Mouse (Mus musculus): ENCODE results near the gene Uba1. TPM values are rescaled to one million over a fixed set of nuclear protein-coding genes. Genes with fewer than 3 reads are reported as not detected.
A peak's percentile ranks its signal among the peaks of the same experiment; 100 is the strongest.

Uba1 gene
- 231 and 236 TPM in 2 replicates for polyA plus RNA-seq (2015; fragmentation: Nextera tagmentation; extraction: Ambion mirVana)

DNA sequence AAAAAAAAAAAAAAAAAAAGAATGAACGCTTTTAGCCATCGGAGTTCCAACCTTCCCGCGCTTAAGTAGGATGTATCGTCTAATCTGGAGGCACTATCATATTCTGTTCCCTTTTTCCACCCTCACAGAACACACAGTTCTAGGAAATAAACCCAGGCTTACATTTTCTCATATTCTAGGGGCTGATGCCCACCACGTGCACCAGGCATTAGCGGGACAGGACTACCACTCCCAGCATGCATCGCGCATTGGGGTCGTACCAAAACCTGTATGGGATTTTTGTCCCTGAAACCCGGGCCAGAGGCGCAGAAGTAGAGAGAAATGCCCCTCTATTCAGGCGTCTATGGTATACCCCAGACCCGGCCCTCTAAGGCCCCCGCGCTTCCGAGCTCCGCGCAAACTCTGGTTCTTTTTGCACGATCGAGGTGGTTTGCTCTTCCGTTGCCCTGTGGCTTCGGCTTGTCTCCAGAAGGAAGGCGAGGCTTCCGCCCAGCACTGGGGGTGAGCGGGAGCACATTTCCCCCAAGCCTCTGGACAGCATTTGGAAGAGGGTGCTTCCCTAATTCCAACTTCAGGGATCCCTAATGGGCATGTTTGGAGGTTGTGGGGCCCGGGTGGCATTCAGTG, at the start of gene Uba1:
Uba1 (plus strand) TSS at position 301 of the 627 bp plus-strand sequence.
- Histone ChIP-seq H3K9me3 (ENCODE audit: low read length) (no peaks in the 10 kb centered on the region), H3K9ac (replicated peaks; ENCODE audit: low read length) (peak within 1 kb of the TSS; percentile 65), H3K27ac (ENCODE audit: low read length) (peak within 1 kb of the TSS; percentile 62; the same call in 1 of the 2 replicates), H3K4me3 (ENCODE audit: low read length) (peak within 1 kb of the TSS; percentile 58), H3K4me1 (ENCODE audit: insufficient read depth, low read length) (no peaks in the 10 kb centered on the region), H3K36me3 (ENCODE audit: insufficient read depth, low read length) (no peaks in the 10 kb centered on the region), H3K4me2 (replicated peaks; ENCODE audit: low read depth, low read length) (peak within 1 kb of the TSS; percentile 78), H3K27me3 (ENCODE audit: insufficient read depth, low read length) (no peaks in the 10 kb centered on the region)
- peak; percentile 87 for ATAC-seq (ENCODE audit: low FRiP score, low TSS enrichment)
- 20% methylated on average over 27 of the region's 27 CpGs for WGBS

DNA sequence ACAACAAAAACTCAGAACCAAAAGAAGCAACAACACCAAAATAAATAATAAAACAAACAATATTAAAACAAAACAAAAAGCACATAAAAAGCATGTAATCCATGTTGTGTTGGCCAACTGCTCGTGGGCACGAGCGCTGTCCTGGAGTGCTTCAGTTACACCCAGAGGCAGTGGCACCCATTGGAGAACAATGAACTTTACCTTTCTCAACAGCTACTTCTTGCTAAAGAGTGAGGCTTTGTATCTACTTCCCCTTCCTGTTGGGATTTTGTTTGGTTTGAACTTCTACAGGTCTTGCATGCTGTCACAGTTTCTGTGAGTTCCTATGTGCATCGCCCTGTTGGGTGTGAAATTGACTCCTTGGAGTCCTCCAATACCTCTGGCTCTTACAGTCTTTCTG, 49.6 kb upstream of the Uba1 start:
- no peaks in the 10 kb centered on the region for H3K27me3 ChIP-seq (ENCODE audit: insufficient read depth, low read length)
- H3K4me1 ChIP-seq (ENCODE audit: insufficient read depth, low read length), result no peaks in the 10 kb centered on the region
- H3K27ac ChIP-seq (ENCODE audit: low read length), result no peak overlapping the region
- H3K9ac ChIP-seq (replicated peaks; ENCODE audit: low read length), result no peak overlapping the region
- no peak overlapping the region for H3K4me2 ChIP-seq (replicated peaks; ENCODE audit: low read depth, low read length)
- no peak for ATAC-seq (ENCODE audit: low FRiP score, low TSS enrichment)
- 78% methylated on average over 4 of the region's 4 CpGs for WGBS
- H3K4me3 ChIP-seq (ENCODE audit: low read length), result no peak overlapping the region
- H3K9me3 ChIP-seq (ENCODE audit: low read length), result no peaks in the 10 kb centered on the region
- H3K36me3 ChIP-seq (ENCODE audit: insufficient read depth, low read length), result no peaks in the 10 kb centered on the region

DNA sequence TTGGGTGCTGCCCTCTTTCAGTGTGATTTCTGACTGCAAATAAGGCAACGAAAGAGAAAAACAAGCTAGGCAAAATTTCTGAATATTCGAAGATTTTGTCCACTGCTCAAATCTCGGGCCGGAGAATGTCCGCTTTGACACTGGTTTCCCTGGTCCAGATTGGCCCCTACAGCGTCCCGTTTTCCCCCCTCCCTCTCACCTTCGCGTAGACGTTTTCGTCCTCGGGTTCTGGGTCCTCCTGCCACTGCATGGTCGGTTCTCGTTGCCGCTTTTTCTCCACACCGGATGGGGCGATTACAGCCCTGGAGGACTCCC, 41.3 kb upstream of the Uba1 start:
- WGBS, result 26% methylated on average over 17 of the region's 17 CpGs
- peak overlapping the region; percentile 52 for H3K4me2 ChIP-seq (replicated peaks; ENCODE audit: low read depth, low read length)
- peak overlapping the region; percentile 93 for H3K27ac ChIP-seq (ENCODE audit: low read length)
- peak overlapping the region; percentile 73 for H3K9ac ChIP-seq (replicated peaks; ENCODE audit: low read length)
- H3K27me3 ChIP-seq (ENCODE audit: insufficient read depth, low read length), result no peaks in the 10 kb centered on the region
- H3K9me3 ChIP-seq (ENCODE audit: low read length), result no peaks in the 10 kb centered on the region
- peak overlapping the region; percentile 67 for H3K4me3 ChIP-seq (ENCODE audit: low read length)
- H3K36me3 ChIP-seq (ENCODE audit: insufficient read depth, low read length), result peaks cover 10% of the 10 kb centered on the region
- ATAC-seq (ENCODE audit: low FRiP score, low TSS enrichment), result peak; percentile 25; the same call in 1 of the 2 replicates
- H3K4me1 ChIP-seq (ENCODE audit: insufficient read depth, low read length), result 0 out of 2 replicates have a peak, but pooled peaks cover 8% of the 10 kb centered on the region

DNA sequence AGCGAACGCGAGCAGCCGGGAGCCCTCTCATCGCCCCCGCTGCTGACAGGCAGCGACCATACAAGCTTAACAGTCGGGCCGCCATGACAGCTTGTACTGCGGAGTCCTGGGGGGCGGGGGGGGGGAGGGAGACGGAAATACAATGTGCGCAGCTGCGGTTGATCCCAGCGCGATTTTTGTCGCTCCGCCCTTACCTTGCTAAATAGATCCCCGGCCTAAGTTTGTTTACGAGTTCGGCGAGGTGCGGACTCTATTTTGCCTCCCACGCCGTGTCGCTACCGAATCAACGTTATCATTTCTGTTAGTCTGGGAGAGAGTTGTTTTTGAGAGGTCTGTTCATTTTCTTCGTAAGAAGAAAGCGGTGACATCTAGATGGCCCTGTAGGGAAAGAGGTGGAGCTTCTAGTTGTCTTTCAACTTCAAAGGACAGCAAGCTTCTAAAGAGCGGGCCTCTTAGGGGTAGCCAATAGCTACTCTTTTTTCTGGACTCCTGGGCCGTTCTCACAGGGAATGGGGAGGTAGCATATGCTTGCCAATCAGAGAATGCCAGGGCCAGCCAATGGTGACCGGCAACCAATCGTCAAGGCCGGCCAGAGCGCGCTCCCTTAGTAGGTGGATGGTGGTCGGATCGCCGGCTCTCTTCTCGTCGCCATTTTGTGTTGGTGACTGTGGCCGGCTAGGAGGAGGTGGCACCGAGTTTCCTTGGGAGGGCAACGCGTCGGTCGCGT, 40.8 kb upstream of the Uba1 start, which contains the start of the genes Rbm10 and Ndufb11:
Rbm10 (plus strand) TSS at position 328 of the 727 bp plus-strand sequence.
Ndufb11 (minus strand) TSS at position 444 of the 727 bp plus-strand sequence.
- Histone ChIP-seq H3K4me1 (ENCODE audit: insufficient read depth, low read length) (0 out of 2 replicates have a peak, but pooled peaks cover 8% of the 10 kb centered on the region), H3K4me3 (ENCODE audit: low read length) (peak within 1 kb of the TSS; percentile 67), H3K27me3 (ENCODE audit: insufficient read depth, low read length) (no peaks in the 10 kb centered on the region), H3K4me2 (replicated peaks; ENCODE audit: low read depth, low read length) (peak within 1 kb of the TSS; percentile 68), H3K9ac (replicated peaks; ENCODE audit: low read length) (peak within 1 kb of the TSS; percentile 77), H3K27ac (ENCODE audit: low read length) (peak within 1 kb of the TSS; percentile 93), H3K36me3 (ENCODE audit: insufficient read depth, low read length) (peaks cover 11% of the 10 kb centered on the region), H3K9me3 (ENCODE audit: low read length) (no peaks in the 10 kb centered on the region)
- ATAC-seq (ENCODE audit: low FRiP score, low TSS enrichment), result peak; percentile 99
- WGBS, result 17% methylated on average over 47 of the region's 49 CpGs

DNA sequence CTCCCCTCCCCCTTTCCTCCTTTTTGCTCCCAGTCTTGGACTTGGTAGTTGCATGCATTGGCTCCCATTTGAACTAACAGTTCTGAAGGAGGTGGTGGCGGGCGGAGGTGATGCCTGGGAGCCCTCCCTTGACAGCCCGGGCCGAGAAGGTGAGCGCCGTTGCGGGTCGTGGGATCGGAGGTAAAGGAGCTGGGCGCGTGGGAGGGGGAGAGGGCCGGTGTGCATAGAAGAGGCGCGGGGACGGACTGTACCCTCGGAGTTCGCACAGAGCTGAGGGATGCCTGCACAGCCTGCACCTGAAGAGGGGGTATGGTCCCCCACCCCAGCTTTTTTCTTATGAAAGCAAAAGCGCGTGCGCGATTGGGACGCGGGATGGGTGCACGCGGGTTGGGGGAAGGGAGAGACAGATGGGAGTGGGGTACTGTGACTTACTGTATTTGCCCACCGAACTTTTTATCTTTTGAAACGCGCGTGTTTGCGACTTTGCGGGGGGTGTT, 40.2 kb upstream of the Uba1 start:
- Histone ChIP-seq H3K4me2 (replicated peaks; ENCODE audit: low read depth, low read length) (peak overlapping the region; percentile 68), H3K36me3 (ENCODE audit: insufficient read depth, low read length) (peaks cover 15% of the 10 kb centered on the region), H3K9me3 (ENCODE audit: low read length) (no peaks in the 10 kb centered on the region), H3K4me3 (ENCODE audit: low read length) (peak overlapping the region; percentile 67), H3K27ac (ENCODE audit: low read length) (peak overlapping the region; percentile 85), H3K27me3 (ENCODE audit: insufficient read depth, low read length) (no peaks in the 10 kb centered on the region), H3K9ac (replicated peaks; ENCODE audit: low read length) (peak overlapping the region; percentile 77), H3K4me1 (ENCODE audit: insufficient read depth, low read length) (0 out of 2 replicates have a peak, but pooled peaks cover 8% of the 10 kb centered on the region)
- 25% methylated on average over 31 of the region's 31 CpGs for WGBS
- peak; percentile 44 for ATAC-seq (ENCODE audit: low FRiP score, low TSS enrichment)

DNA sequence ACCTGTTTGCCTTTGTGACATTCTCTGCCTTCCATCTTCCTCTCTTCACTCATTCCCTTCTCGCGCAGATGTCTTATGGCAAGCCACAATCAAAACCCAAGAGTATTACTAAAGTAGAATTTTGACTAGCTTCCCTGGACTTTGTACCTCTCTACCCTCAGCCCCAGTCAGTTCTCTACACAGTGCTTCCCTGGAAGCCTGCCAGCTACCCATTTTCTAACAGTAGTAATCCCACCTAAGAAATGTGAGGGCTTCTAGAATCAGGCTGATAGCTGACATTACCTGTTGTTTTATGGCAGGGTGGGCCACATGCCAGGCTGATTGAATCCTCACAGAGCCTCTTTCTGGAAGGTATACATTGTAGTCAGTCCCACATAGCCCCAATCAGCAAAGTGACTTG, 20.0 kb upstream of the Uba1 start:
- no peak overlapping the region for H3K4me2 ChIP-seq (replicated peaks; ENCODE audit: low read depth, low read length)
- H3K9me3 ChIP-seq (ENCODE audit: low read length), result no peaks in the 10 kb centered on the region
- H3K27ac ChIP-seq (ENCODE audit: low read length), result no peak overlapping the region
- ATAC-seq (ENCODE audit: low FRiP score, low TSS enrichment), result no peak
- H3K9ac ChIP-seq (replicated peaks; ENCODE audit: low read length), result no peak overlapping the region
- H3K36me3 ChIP-seq (ENCODE audit: insufficient read depth, low read length), result peaks cover 43% of the 10 kb centered on the region
- 89% methylated on average over 2 of the region's 2 CpGs for WGBS
- no peaks in the 10 kb centered on the region for H3K27me3 ChIP-seq (ENCODE audit: insufficient read depth, low read length)
- H3K4me1 ChIP-seq (ENCODE audit: insufficient read depth, low read length), result no peaks in the 10 kb centered on the region
- no peak overlapping the region for H3K4me3 ChIP-seq (ENCODE audit: low read length)

DNA sequence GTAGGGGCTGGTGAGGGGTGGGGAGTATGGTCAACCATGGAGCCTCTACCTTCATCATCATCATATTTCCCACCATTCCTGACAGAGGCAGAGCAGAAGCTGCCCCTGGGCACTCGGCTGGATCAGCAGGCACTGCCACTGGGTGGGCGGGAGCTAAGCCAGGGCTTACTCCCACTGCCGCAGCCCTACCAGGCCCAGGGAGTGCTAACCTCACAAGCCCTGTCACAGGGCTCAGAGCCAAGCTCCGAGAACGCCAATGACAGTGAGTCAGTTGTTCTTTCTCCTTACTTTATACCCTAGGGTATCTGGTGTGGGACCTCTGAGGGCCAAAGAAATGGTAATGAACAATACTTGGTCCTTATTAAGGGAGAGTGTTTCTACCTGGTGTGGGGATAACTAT, 13.3 kb upstream of the Uba1 start:
- Histone ChIP-seq H3K36me3 (ENCODE audit: insufficient read depth, low read length) (peaks cover 46% of the 10 kb centered on the region), H3K4me3 (ENCODE audit: low read length) (no peak overlapping the region), H3K4me2 (replicated peaks; ENCODE audit: low read depth, low read length) (no peak overlapping the region), H3K4me1 (ENCODE audit: insufficient read depth, low read length) (no peaks in the 10 kb centered on the region), H3K9ac (replicated peaks; ENCODE audit: low read length) (no peak overlapping the region), H3K9me3 (ENCODE audit: low read length) (no peaks in the 10 kb centered on the region), H3K27me3 (ENCODE audit: insufficient read depth, low read length) (no peaks in the 10 kb centered on the region), H3K27ac (ENCODE audit: low read length) (no peak overlapping the region)
- no peak for ATAC-seq (ENCODE audit: low FRiP score, low TSS enrichment)
- WGBS, result 85% methylated on average over 5 of the region's 5 CpGs

DNA sequence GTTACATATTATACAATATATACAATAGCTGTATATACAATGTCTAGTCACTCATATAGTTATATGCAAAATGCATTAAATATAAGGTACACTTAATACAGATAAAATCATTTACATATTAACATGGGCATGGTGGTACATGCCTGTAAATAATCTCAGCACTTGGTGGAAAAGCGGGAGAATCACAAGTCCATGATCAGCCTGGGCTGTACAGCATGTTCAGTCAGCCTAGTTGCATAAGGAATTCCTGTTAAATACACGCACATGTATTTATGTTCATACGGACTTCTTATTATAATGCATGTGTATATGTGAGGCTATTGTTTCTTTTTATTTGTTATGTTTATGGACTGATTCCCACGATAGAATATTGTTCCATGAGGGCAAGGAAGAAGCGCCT, 533 bp upstream of the Uba1 start:
- H3K4me3 ChIP-seq (ENCODE audit: low read length), result peak overlapping the region; percentile 58
- 36% methylated on average over 5 of the region's 5 CpGs for WGBS
- no peaks in the 10 kb centered on the region for H3K9me3 ChIP-seq (ENCODE audit: low read length)
- H3K36me3 ChIP-seq (ENCODE audit: insufficient read depth, low read length), result no peaks in the 10 kb centered on the region
- H3K9ac ChIP-seq (replicated peaks; ENCODE audit: low read length), result no peak overlapping the region
- H3K27me3 ChIP-seq (ENCODE audit: insufficient read depth, low read length), result no peaks in the 10 kb centered on the region
- ATAC-seq (ENCODE audit: low FRiP score, low TSS enrichment), result no peak
- H3K4me2 ChIP-seq (replicated peaks; ENCODE audit: low read depth, low read length), result peak overlapping the region; percentile 78
- no peak overlapping the region for H3K27ac ChIP-seq (ENCODE audit: low read length)
- no peaks in the 10 kb centered on the region for H3K4me1 ChIP-seq (ENCODE audit: insufficient read depth, low read length)

DNA sequence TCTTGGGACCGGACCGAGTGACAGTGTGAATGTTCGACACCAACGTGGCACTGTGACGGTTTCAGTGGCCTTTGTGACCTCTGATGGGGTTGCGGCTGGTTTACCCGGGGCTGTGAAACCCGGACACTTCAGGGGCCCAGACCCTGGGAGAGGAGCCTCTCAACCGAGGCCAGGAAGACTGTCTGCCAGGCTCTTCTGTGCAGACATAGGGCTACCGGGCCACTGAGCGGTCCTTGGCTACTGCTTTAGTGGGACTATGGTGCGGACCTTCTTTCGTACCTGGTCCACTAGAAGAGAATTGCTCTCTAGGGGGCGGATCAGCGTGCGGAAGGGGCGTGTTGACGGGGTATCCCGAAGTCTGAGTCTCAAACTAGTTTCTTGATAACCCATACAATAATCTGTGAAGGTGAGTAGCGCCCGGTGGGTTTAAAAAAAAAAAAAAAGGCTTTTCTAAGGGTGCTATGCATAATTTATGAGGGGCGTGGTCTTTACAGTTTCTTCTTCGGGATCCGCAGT, 823 bp downstream of the Uba1 start:
- Histone ChIP-seq H3K4me2 (replicated peaks; ENCODE audit: low read depth, low read length) (peak overlapping the region; percentile 78), H3K4me1 (ENCODE audit: insufficient read depth, low read length) (0 out of 2 replicates have a peak, but pooled peaks cover under 1% of the 10 kb centered on the region), H3K36me3 (ENCODE audit: insufficient read depth, low read length) (no peaks in the 10 kb centered on the region), H3K9ac (replicated peaks; ENCODE audit: low read length) (peak overlapping the region; percentile 65), H3K4me3 (ENCODE audit: low read length) (peak overlapping the region; percentile 58), H3K27me3 (ENCODE audit: insufficient read depth, low read length) (no peaks in the 10 kb centered on the region), H3K9me3 (ENCODE audit: low read length) (no peaks in the 10 kb centered on the region), H3K27ac (ENCODE audit: low read length) (peak overlapping the region; percentile 62; the same call in 1 of the 2 replicates)
- peak; percentile 37; the same call in 1 of the 2 replicates for ATAC-seq (ENCODE audit: low FRiP score, low TSS enrichment)
- 24% methylated on average over 24 of the region's 24 CpGs for WGBS

Data from kidney, embryonic 16.5 days (tissue).